Mouse (Mus musculus) ES-E14 (cell line): ENCODE measurements at regions not wholly inside any gene's neighbourhood (a gene's known extent, or its start where the extent isn't known, plus 50 kb on each side); places are given as distances from the start of the nearest gene placed in this dataset.

ENCODE experiments used
- CHD2 ChIP-seq: IDR thresholded peaks from 2 replicates; pipeline ENCODE4 v1.6.1; 2014; ENCODE audit warnings: mild to moderate bottlenecking, low read depth, low read length, inconsistent platforms
- HCFC1 ChIP-seq: IDR thresholded peaks from 2 replicates; pipeline ENCODE4 v1.6.1; 2012; ENCODE audit warnings: low read length, inconsistent platforms, borderline replicate concordance; ENCODE audit not compliant: insufficient read depth
- MAFK ChIP-seq: IDR thresholded peaks from 2 replicates; pipeline ENCODE4 v1.6.1; 2014; ENCODE audit warnings: mild to moderate bottlenecking, low read depth, low read length, inconsistent platforms; ENCODE audit not compliant: insufficient read depth
- ZNF384 ChIP-seq: IDR thresholded peaks from 2 replicates; pipeline ENCODE4 v1.6.1; 2012; ENCODE audit warnings: low read depth, low read length, inconsistent platforms

DNA sequence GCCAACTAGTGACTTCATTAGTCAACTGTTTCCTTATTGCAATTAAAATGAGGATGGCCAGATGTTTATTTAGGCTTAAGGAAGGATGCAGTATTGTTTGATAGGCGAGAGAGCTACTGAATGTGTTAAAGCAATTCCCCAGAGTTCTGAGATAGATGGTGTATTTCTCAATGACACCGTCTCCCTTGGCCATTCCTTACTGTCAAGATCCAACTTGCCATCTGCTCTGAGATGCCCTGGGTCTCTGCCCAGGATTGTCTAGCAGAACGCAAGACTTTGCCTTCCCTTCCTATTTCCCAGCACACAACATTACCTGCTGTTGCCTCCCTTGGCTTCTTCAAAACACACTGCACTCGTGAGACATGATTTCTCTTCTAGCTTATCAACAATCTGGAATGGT lies 690.5 kb upstream of the Car8 start:
- TF ChIP-seq CHD2 (no peak), MAFK (no peak), HCFC1 (no peak), ZNF384 (no peak)
